Comparison of ENCODE assay signal across 30 mouse cellular contexts in genomic region chr12:34808180-34808579, GRCm38 (mm10).
DNase-seq lines count a peak whose midpoint lies in the region; ATAC-seq and TF ChIP-seq lines count a peak whose summit lies in the region.
"Had no signal": no experiment of that assay in that cellular context is flagged by ENCODE, and none has a peak within 500 bp of the region (broad histone marks: within the 10 kb centered on the region; RNA-seq: fewer than 3 reads in every experiment).

No protein-coding gene starts in this region.

- H3K36me3 ChIP-seq in forebrain, postnatal 0 days (ENCODE audit: insufficient read depth): no peaks in the 10 kb centered on the region
- H3K36me3 ChIP-seq: embryonic facial prominence, embryonic 10.5 days; embryonic facial prominence, embryonic 13.5 days; forebrain, embryonic 12.5 days; forebrain, embryonic 15.5 days; G1E; heart, embryonic 10.5 days; heart, embryonic 13.5 days had no signal

- no peak overlapping the region for H3K9ac ChIP-seq in forebrain, postnatal 0 days
- H3K9ac ChIP-seq: embryonic facial prominence, embryonic 13.5 days; forebrain, embryonic 12.5 days; forebrain, embryonic 15.5 days; heart, embryonic 13.5 days; hindbrain, embryonic 14.5 days had no signal

- whole genome bisulfite sequencing in forebrain, postnatal 0 days: 93% methylated on average over 1 of the region's 1 CpGs

- no peak overlapping the region for H3K4me3 ChIP-seq in forebrain, postnatal 0 days (ENCODE audit: low read depth, low read length)
- H3K4me3 ChIP-seq: embryonic facial prominence, embryonic 10.5 days; embryonic facial prominence, embryonic 13.5 days; erythroblast, embryonic 14.5 days; forebrain, embryonic 12.5 days; forebrain, embryonic 15.5 days; gastrocnemius, adult 2 months; heart, embryonic 10.5 days; heart, embryonic 13.5 days had no signal

- no peaks in the 10 kb centered on the region for H3K4me1 ChIP-seq in forebrain, postnatal 0 days (ENCODE audit: insufficient read depth)
- H3K4me1 ChIP-seq: embryonic facial prominence, embryonic 10.5 days; embryonic facial prominence, embryonic 13.5 days; forebrain, embryonic 12.5 days; forebrain, embryonic 15.5 days; heart, embryonic 10.5 days; heart, embryonic 13.5 days had no signal

- peak; percentile 30; the same call in 1 of the 2 replicates for ATAC-seq in common myeloid progenitor, adult 5-6 weeks (replicated peaks; ENCODE audit: low read depth, poor library complexity, severe bottlenecking)
- peak; percentile 75 for ATAC-seq in megakaryocyte, adult 5-6 weeks (ENCODE audit: poor library complexity, severe bottlenecking)
- no peak for ATAC-seq in forebrain, postnatal 0 days
- ATAC-seq: forebrain, embryonic 15.5 days; hindbrain, postnatal 0 days had no signal

- no peaks in the 10 kb centered on the region for H3K9me3 ChIP-seq in forebrain, postnatal 0 days (ENCODE audit: low read length)
- H3K9me3 ChIP-seq: embryonic facial prominence, embryonic 10.5 days; embryonic facial prominence, embryonic 13.5 days; forebrain, embryonic 12.5 days; forebrain, embryonic 15.5 days; heart, embryonic 10.5 days; heart, embryonic 13.5 days had no signal

- no peak overlapping the region for H3K27ac ChIP-seq in forebrain, postnatal 0 days (ENCODE audit: low read depth, low read length)
- H3K27ac ChIP-seq: embryonic facial prominence, embryonic 10.5 days; embryonic facial prominence, embryonic 13.5 days; forebrain, embryonic 12.5 days; forebrain, embryonic 15.5 days; gastrocnemius, adult 2 months; heart, embryonic 10.5 days; heart, embryonic 13.5 days; hindbrain, embryonic 14.5 days; hindbrain, postnatal 0 days had no signal

- DNase-seq in 416B (ENCODE audit: low read depth): peak; percentile 81
- no peak for DNase-seq in lung, postnatal 4 days
- DNase-seq in kidney, adult 11 months: no peak
- DNase-seq in retina, postnatal 1 day: no peak
- no peak for DNase-seq in forebrain, postnatal 0 days
- DNase-seq: adrenal gland, adult 2 months; adrenal gland, postnatal 14 days; cerebellum, adult 11 months; cerebellum, adult 2 months; cerebellum, adult 9-11 months; cerebellum, postnatal 25 days; embryo, embryonic 11 days; gastrocnemius, adult 2 months; gastrocnemius, postnatal 14 days; heart, adult 18-20 months; heart, postnatal 14 days; heart, postnatal 4 days had no signal

- no peaks in the 10 kb centered on the region for H3K27me3 ChIP-seq in forebrain, postnatal 0 days (ENCODE audit: insufficient read depth, low read length)
- H3K27me3 ChIP-seq: CH12.LX; embryonic facial prominence, embryonic 13.5 days; forebrain, embryonic 12.5 days; forebrain, embryonic 15.5 days; heart, embryonic 13.5 days had no signal

- TF ChIP-seq CTCF in forebrain, postnatal 0 days (IDR thresholded peaks at IDR 0.05; ENCODE audit: low read depth): no peak

- no peak overlapping the region for H3K4me2 ChIP-seq in forebrain, postnatal 0 days (ENCODE audit: low read depth)
- H3K4me2 ChIP-seq: embryonic facial prominence, embryonic 13.5 days; forebrain, embryonic 12.5 days; forebrain, embryonic 15.5 days; heart, embryonic 13.5 days; hindbrain, embryonic 14.5 days had no signal
